Mouse (Mus musculus) heart, embryonic 14.5 days (tissue): ENCODE data around the gene Mb. TPM values are rescaled to one million over a fixed set of nuclear protein-coding genes. Genes with fewer than 3 reads are reported as not detected.

Experiments
- ATAC-seq: fragments of 200-750 bp; cut with Nextera tagmentation; 2 replicates; pipeline ENCODE4 v1.8.0; 2017; ENCODE audit warnings: low read depth, moderate TSS enrichment; ENCODE audit not compliant: insufficient number of reproducible peaks, insufficient read depth, low FRiP score
- H3K27ac ChIP-seq, 2 experiments: fragments of 200-500 bp in 1 of 2; fragments of 300-500 bp in 1 of 2; sonication (generic) in 1 of 2; replicated peaks in 1 of 2; 2 replicates each; pipeline ENCODE4 v1.5.1; 2012 to 2014; ENCODE audit warnings: low read depth in 2 of 2, low read length in 2 of 2, control low read depth in 1 of 2, mild to moderate bottlenecking in 1 of 2, mixed read lengths in 1 of 2; ENCODE audit not compliant: control insufficient read depth in 1 of 2, insufficient read depth in 1 of 2
- H3K27me3 ChIP-seq: fragments of 300-500 bp; sonication (generic); 2 replicates; pipeline ENCODE4 v1.6.1; 2014; ENCODE audit warnings: mild to moderate bottlenecking, low read length, control low read depth; ENCODE audit not compliant: control insufficient read depth, insufficient read depth
- H3K36me3 ChIP-seq: fragments of 300-500 bp; sonication (generic); 2 replicates; pipeline ENCODE4 v1.6.1; 2014; ENCODE audit warnings: mild to moderate bottlenecking, control low read depth, low read length, mixed read lengths; ENCODE audit not compliant: control insufficient read depth, insufficient read depth
- H3K4me1 ChIP-seq, 2 experiments: fragments of 200-500 bp in 1 of 2; fragments of 300-500 bp in 1 of 2; sonication (generic) in 1 of 2; 2 replicates each; pipeline ENCODE4 v1.6.1; 2012 to 2014; ENCODE audit warnings: low read length in 2 of 2, control low read depth in 1 of 2, mixed read lengths in 1 of 2; ENCODE audit not compliant: control insufficient read depth in 2 of 2, insufficient read depth in 2 of 2
- H3K4me2 ChIP-seq: fragments of 300-500 bp; sonication (generic); 2 replicates; pipeline ENCODE4 v1.6.1; 2014; ENCODE audit warnings: mild to moderate bottlenecking, low read length
- H3K4me3 ChIP-seq, 2 experiments: fragments of 200-500 bp in 1 of 2; fragments of 300-500 bp in 1 of 2; sonication (generic) in 1 of 2; 2 replicates each; pipeline ENCODE4 v1.5.1; 2012 to 2014; ENCODE audit warnings: low read length in 2 of 2, mild to moderate bottlenecking in 2 of 2, control low read depth in 1 of 2, low read depth in 1 of 2, moderate library complexity in 1 of 2; ENCODE audit not compliant: control insufficient read depth in 1 of 2, insufficient read depth in 1 of 2
- H3K9ac ChIP-seq: fragments of 300-500 bp; sonication (generic); 2 replicates; pipeline ENCODE4 v1.6.1; 2014; ENCODE audit warnings: mild to moderate bottlenecking, low read length
- H3K9me3 ChIP-seq: fragments of 300-500 bp; sonication (generic); 2 replicates; pipeline ENCODE4 v1.6.1; 2016; ENCODE audit warnings: low read length, control low read depth; ENCODE audit not compliant: control insufficient read depth
- WGBS: fragments of 180-500 bp; shearing (Covaris S2); extraction: QIAGEN DNeasy Blood & Tissue Kit; methylation state at CpG from one replicate; pipeline ENCODE4 v1.1.7; 2014; 5-methylcytosine and 5-hydroxymethylcytosine counted together
- polyA plus RNA-seq: library from polyadenylated mRNA; unstranded; fragments of >200 nt; fragmentation: Nextera tagmentation; extraction: Ambion mirVana; gene quantifications from 2 replicates; pipeline ENCODE4 v1.2.1, GENCODE M21; 2014

Gene Mb
- polyA plus RNA-seq, 1 experiment from 2014 or later: 810 TPM

GRCm38 (mm10) chr15:77086488-77086887 lies 36.0 kb upstream of the Mb start:
- Histone ChIP-seq H3K4me2 (no peak overlapping the region), H3K27ac (peak overlapping the region; percentile 63 to 83), H3K4me3 (no peak overlapping the region), H3K4me1 (peaks cover 8 to 46% of the 10 kb centered on the region in 2 experiments), H3K9me3 (no peaks in the 10 kb centered on the region), H3K27me3 (no peaks in the 10 kb centered on the region), H3K9ac (no peak overlapping the region), H3K36me3 (peaks cover 84% of the 10 kb centered on the region)
- WGBS: 59% methylated on average over 1 of the region's 1 CpGs
- ATAC-seq: no peak

GRCm38 (mm10) chr15:77085818-77086217 lies 35.3 kb upstream of the Mb start:
- peaks cover 8 to 39% of the 10 kb centered on the region in 2 experiments for H3K4me1 ChIP-seq
- WGBS: 24% methylated on average over 7 of the region's 7 CpGs
- H3K4me3 ChIP-seq: no peak overlapping the region
- no peaks in the 10 kb centered on the region for H3K27me3 ChIP-seq
- H3K36me3 ChIP-seq: peaks cover 84% of the 10 kb centered on the region
- H3K27ac ChIP-seq: peak overlapping the region; percentile 61 to 83
- no peaks in the 10 kb centered on the region for H3K9me3 ChIP-seq
- H3K9ac ChIP-seq: no peak overlapping the region
- 0 out of 2 replicates have a peak overlapping the region, but pooled peaks have one; percentile 16 for H3K4me2 ChIP-seq
- peak; percentile 75; the same call in 1 of the 2 replicates for ATAC-seq

GRCm38 (mm10) chr15:77081454-77081853 lies 31.0 kb upstream of the Mb start:
- Histone ChIP-seq H3K4me2 (no peak overlapping the region), H3K4me3 (no peak overlapping the region), H3K36me3 (peaks cover 95% of the 10 kb centered on the region), H3K4me1 (peaks cover 5 to 21% of the 10 kb centered on the region in 2 experiments; a peak in 3 of 4 replicates), H3K27ac (no peak overlapping the region), H3K27me3 (no peaks in the 10 kb centered on the region), H3K9me3 (no peaks in the 10 kb centered on the region), H3K9ac (no peak overlapping the region)
- 77% methylated on average over 5 of the region's 5 CpGs for WGBS
- ATAC-seq: no peak

- 81% methylated on average over 14 of the region's 14 CpGs for WGBS
- H3K4me2 ChIP-seq: no peak overlapping the region
Observed at GRCm38 (mm10) chr15:77080684-77081254, 30.3 kb upstream of the Mb start.

GRCm38 (mm10) chr15:77079890-77080361 lies 29.5 kb upstream of the Mb start:
- Histone ChIP-seq H3K9me3 (no peaks in the 10 kb centered on the region), H3K4me3 (no peak overlapping the region), H3K9ac (no peak overlapping the region), H3K4me2 (no peak overlapping the region), H3K36me3 (peaks cover 95% of the 10 kb centered on the region), H3K27me3 (no peaks in the 10 kb centered on the region), H3K27ac (no peak overlapping the region), H3K4me1 (peaks cover 0 to 8% of the 10 kb centered on the region in 2 experiments; a peak in 1 of 4 replicates)
- 78% methylated on average over 11 of the region's 11 CpGs for WGBS
- ATAC-seq: no peak

More at GRCm38 (mm10) chr15:77080684-77081254, 30.3 kb upstream of the Mb start:
- no peak overlapping the region for H3K4me3 ChIP-seq
- no peaks in the 10 kb centered on the region for H3K27me3 ChIP-seq
- no peak overlapping the region for H3K9ac ChIP-seq
- peaks cover 2 to 16% of the 10 kb centered on the region in 2 experiments; a peak in 3 of 4 replicates for H3K4me1 ChIP-seq
- no peak overlapping the region for H3K27ac ChIP-seq
- no peak for ATAC-seq
- H3K36me3 ChIP-seq: peaks cover 96% of the 10 kb centered on the region
- H3K9me3 ChIP-seq: no peaks in the 10 kb centered on the region

- no peaks in the 10 kb centered on the region for H3K9me3 ChIP-seq
Observed at GRCm38 (mm10) chr15:77079256-77079822, 28.9 kb upstream of the Mb start.

GRCm38 (mm10) chr15:77078786-77079185 lies 28.3 kb upstream of the Mb start:
- Histone ChIP-seq H3K4me3 (no peak overlapping the region), H3K27ac (no peak overlapping the region), H3K36me3 (peaks cover 89% of the 10 kb centered on the region), H3K27me3 (no peaks in the 10 kb centered on the region), H3K4me1 (0 out of 4 replicates have a peak, but pooled peaks cover 0 to 8% of the 10 kb centered on the region in 2 experiments), H3K9ac (no peak overlapping the region), H3K4me2 (no peak overlapping the region), H3K9me3 (no peaks in the 10 kb centered on the region)
- no peak for ATAC-seq
- WGBS: 86% methylated on average over 3 of the region's 3 CpGs

More at GRCm38 (mm10) chr15:77079256-77079822, 28.9 kb upstream of the Mb start:
- WGBS: 79% methylated on average over 14 of the region's 14 CpGs
- H3K27me3 ChIP-seq: no peaks in the 10 kb centered on the region
- no peak overlapping the region for H3K4me2 ChIP-seq
- H3K4me1 ChIP-seq: 0 out of 4 replicates have a peak, but pooled peaks cover 0 to 8% of the 10 kb centered on the region in 2 experiments
- ATAC-seq: no peak
- peaks cover 94% of the 10 kb centered on the region for H3K36me3 ChIP-seq
- H3K27ac ChIP-seq: no peak overlapping the region
- no peak overlapping the region for H3K4me3 ChIP-seq
- H3K9ac ChIP-seq: no peak overlapping the region
